Mouse (Mus musculus) cerebellum, adult 2 months (tissue): ENCODE data around the gene Cdk6. TPM values are rescaled to one million over a fixed set of nuclear protein-coding genes. Genes with fewer than 3 reads are reported as not detected.

Experiments
- DNase-seq, 2 experiments: peaks; one replicate each; pipeline ENCODE4 v3.0.0; 2021
- H3K27ac ChIP-seq: fragments of 200-500 bp; 2 replicates; pipeline ENCODE4 v1.5.1; 2012; ENCODE audit warnings: low read length, control low read depth, inconsistent platforms; ENCODE audit not compliant: insufficient read depth
- H3K27me3 ChIP-seq: fragments of 200-500 bp; 2 replicates; pipeline ENCODE4 v1.6.1; 2012; ENCODE audit warnings: inconsistent platforms, mild to moderate bottlenecking, low read length, moderate library complexity; ENCODE audit not compliant: control insufficient read depth, insufficient read depth
- H3K4me1 ChIP-seq: fragments of 200-500 bp; 2 replicates; pipeline ENCODE4 v1.6.1; 2011; ENCODE audit warnings: low read length; ENCODE audit not compliant: control insufficient read depth, insufficient read depth
- H3K4me3 ChIP-seq: fragments of 200-500 bp; replicated peaks from 2 replicates; pipeline ENCODE3; 2011; ENCODE audit warnings: mild to moderate bottlenecking, low read depth, low read length, control low read depth; ENCODE audit not compliant: insufficient read depth
- CTCF ChIP-seq: fragments of 200-500 bp; IDR thresholded peaks from 2 replicates; pipeline ENCODE4 v1.5.1; 2011; ENCODE audit warnings: low read depth, mild to moderate bottlenecking, control low read depth, low read length, moderate library complexity, borderline replicate concordance; ENCODE audit not compliant: insufficient read depth
- POLR2A ChIP-seq: fragments of 200-500 bp; IDR thresholded peaks from 2 replicates; pipeline ENCODE4 v1.6.1; 2011; ENCODE audit warnings: low read length, control low read depth, borderline replicate concordance; ENCODE audit not compliant: insufficient read depth
- WGBS: fragments of 180-500 bp; shearing (Covaris S2); methylation state at CpG from one replicate; pipeline ENCODE4 v1.1.7; 2018; 5-methylcytosine and 5-hydroxymethylcytosine counted together
- polyA plus RNA-seq: library from polyadenylated mRNA; depleted of rRNA; stranded (reverse); fragments of >200 nt; gene quantifications from 2 replicates; pipeline ENCODE4 v1.2.3, GENCODE M21; 2012

Cdk6 gene
- polyA plus RNA-seq, 1 experiment: 0.39 TPM

DNA sequence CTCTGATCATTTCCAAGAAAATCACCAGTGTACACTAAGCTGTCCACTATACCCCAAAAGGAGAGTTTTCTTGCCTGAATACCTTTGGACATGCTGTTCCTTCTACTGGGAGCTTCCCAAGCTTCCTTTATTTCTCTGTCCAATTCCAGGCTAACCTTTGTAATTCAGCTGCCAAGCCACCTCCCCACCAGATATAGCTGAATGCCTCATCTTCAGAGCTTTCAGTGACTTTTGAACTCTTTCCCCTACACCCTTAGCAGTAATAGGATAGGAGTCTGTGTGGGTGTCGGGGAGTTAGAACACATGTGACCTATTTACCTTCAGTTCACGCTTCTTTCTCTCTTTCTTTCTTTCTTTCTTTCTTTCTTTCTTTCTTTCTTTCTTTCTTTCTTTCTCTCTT, 34.9 kb downstream of the Cdk6 start:
- Histone ChIP-seq H3K4me1 (no peaks in the 10 kb centered on the region), H3K27me3 (no peaks in the 10 kb centered on the region), H3K4me3 (no peak overlapping the region), H3K27ac (no peak overlapping the region)
- DNase-seq: no peak
- WGBS: 96% methylated on average over 2 of the region's 2 CpGs
- TF ChIP-seq CTCF (no peak), POLR2A (no peak)

GRCm38 (mm10) chr5:3379252-3379651, 38.0 kb downstream of the Cdk6 start:
- TF ChIP-seq POLR2A (no peak), CTCF (no peak)
- WGBS: 60% methylated on average over 4 of the region's 4 CpGs
- Histone ChIP-seq H3K4me1 (no peaks in the 10 kb centered on the region), H3K27me3 (no peaks in the 10 kb centered on the region), H3K27ac (no peak overlapping the region), H3K4me3 (no peak overlapping the region)
- DNase-seq: no peak

- Histone ChIP-seq H3K4me1 (no peaks in the 10 kb centered on the region), H3K27ac (no peak overlapping the region), H3K27me3 (no peaks in the 10 kb centered on the region), H3K4me3 (no peak overlapping the region)
- DNase-seq: no peak
- TF ChIP-seq CTCF: no peak
- no peak for TF ChIP-seq POLR2A
- WGBS: 73% methylated on average over 9 of the region's 9 CpGs
Observed at GRCm38 (mm10) chr5:3380692-3381233, 39.5 kb downstream of the Cdk6 start.

DNA sequence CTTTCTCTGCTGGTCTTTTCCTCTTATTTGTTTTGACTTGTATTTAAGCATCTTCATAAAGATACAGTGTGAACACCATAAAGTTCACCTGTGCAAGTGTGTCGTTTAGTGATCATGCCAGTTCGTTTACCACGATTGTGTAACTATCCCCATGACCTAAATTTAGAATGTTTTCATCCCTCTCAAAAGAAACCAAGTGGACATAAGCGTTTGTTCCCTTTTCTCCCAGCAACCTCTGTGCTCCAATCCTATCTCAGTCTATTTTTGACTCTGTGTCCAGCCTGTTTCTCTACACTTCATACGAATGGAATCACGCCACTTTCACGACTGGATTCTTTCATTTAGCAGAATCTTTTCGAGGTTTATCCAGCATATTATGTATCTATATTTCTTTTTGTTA, 40.5 kb downstream of the Cdk6 start:
- no peaks in the 10 kb centered on the region for H3K27me3 ChIP-seq
- no peak overlapping the region for H3K4me3 ChIP-seq
- no peak overlapping the region for H3K27ac ChIP-seq
- TF ChIP-seq CTCF: no peak
- WGBS: 87% methylated on average over 8 of the region's 8 CpGs
- no peaks in the 10 kb centered on the region for H3K4me1 ChIP-seq
- DNase-seq: no peak

DNA sequence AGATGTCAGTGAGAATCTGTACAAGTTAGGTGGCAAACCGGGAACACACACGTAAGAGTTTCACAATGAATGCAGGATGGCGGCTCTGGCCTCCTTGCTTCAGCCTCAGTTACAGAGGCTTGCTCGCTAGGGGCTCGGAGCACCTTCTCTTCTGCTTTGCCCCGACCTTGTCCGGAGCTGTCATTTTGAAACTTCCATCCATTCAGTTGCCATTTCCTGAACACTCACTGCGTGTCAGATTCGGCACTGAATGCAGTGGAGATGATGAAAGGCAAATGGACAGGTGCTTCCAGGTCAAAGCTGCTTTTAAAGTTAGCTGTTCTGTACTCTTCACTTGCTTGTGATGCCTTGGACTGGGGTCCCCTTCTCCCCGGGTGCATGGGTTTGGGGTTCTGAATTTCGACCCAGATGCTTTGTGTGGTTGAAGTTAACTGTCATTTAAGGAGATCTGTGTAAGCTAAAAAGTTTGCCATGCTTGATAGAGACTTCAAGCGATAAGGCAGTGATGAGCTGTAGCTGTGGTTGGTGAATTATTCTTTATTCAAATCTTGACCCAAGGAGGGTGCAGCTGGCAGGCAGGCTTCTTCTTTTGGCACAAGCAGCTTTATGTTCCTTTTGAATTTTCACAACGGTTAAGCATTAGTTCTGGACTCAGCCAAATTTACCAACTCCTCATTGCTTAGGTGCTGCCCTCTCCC, 41.2 kb downstream of the Cdk6 start:
- TF ChIP-seq CTCF (no peak), POLR2A (no peak)
- no peak overlapping the region for H3K4me3 ChIP-seq
- DNase-seq: no peak
- 61% methylated on average over 13 of the region's 13 CpGs for WGBS
- no peaks in the 10 kb centered on the region for H3K4me1 ChIP-seq
- H3K27me3 ChIP-seq: no peaks in the 10 kb centered on the region
- H3K27ac ChIP-seq: no peak overlapping the region

- H3K27me3 ChIP-seq: no peaks in the 10 kb centered on the region
- 70% methylated on average over 3 of the region's 3 CpGs for WGBS
- DNase-seq: no peak
- H3K4me1 ChIP-seq: no peaks in the 10 kb centered on the region
- no peak overlapping the region for H3K27ac ChIP-seq
- TF ChIP-seq CTCF (no peak), POLR2A (no peak)
- H3K4me3 ChIP-seq: no peak overlapping the region
Observed at GRCm38 (mm10) chr5:3383547-3383946, 42.3 kb downstream of the Cdk6 start.

DNA sequence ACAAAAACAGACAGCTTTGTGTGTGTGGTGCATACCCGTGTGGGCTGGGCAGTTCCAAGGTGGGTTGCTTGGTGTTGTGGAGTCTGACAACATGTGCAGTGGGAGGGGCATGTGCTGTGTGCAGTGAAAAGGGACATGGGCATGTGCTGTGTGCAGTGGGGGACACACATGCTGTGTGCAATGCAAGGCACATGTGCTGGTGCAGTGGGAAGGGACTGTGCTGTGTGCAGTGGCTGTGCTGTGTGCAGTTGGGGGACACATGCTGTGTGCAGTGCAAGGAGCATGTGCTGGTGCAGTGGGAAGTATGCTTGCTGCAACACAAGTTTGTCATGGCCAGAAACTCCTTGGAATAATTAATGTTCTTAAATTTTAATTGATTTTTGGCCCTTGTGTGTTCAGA, 43.8 kb downstream of the Cdk6 start:
- H3K4me1 ChIP-seq: no peaks in the 10 kb centered on the region
- WGBS: 59% methylated on average over 1 of the region's 1 CpGs
- no peak for TF ChIP-seq CTCF
- H3K27ac ChIP-seq: no peak overlapping the region
- no peak for DNase-seq
- no peak overlapping the region for H3K4me3 ChIP-seq
- no peaks in the 10 kb centered on the region for H3K27me3 ChIP-seq

- 83% methylated on average over 7 of the region's 7 CpGs for WGBS
- Histone ChIP-seq H3K4me1 (no peaks in the 10 kb centered on the region), H3K4me3 (no peak overlapping the region), H3K27me3 (no peaks in the 10 kb centered on the region), H3K27ac (no peak overlapping the region)
- no peak for TF ChIP-seq POLR2A
- TF ChIP-seq CTCF: no peak
- no peak for DNase-seq
Observed at GRCm38 (mm10) chr5:3386021-3386730, 44.9 kb downstream of the Cdk6 start.
